Mouse (Mus musculus): Measurements from ENCODE around the gene Hnrnpdl. TPM values are rescaled to one million over a fixed set of nuclear protein-coding genes. Genes with fewer than 3 reads are reported as not detected.

Gene Hnrnpdl
- polyA plus RNA-seq, 1 experiment: 13.3 TPM

DNA sequence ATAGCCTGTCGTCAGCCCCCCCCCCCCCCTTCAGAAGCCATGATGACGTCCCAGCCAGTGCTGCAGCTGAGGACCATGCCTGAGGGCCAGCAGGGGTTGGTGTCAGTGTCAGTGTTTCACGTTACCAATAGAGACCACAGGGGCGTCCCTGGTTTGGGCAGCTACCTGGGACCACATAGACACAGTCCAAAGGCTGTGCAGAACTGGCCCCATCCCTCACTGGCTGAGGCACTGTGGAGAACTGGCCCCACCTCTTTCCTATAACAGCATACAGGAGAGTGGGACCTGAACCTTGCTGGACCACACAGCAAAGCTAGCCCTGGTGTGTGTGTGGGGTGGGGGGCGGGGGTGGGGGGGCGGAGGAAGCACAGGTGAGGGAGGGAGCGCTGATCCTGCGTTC is 39.0 kb downstream of the Hnrnpdl start:
- no peaks in the 10 kb centered on the region; the same call in 1 of the 2 replicates for H3K36me3 ChIP-seq (ENCODE audit: control insufficient read depth)
- peaks cover 21% of the 10 kb centered on the region for H3K4me1 ChIP-seq (ENCODE audit: control insufficient read depth)
- H3K4me3 ChIP-seq (replicated peaks): no peak overlapping the region
- TF ChIP-seq GATA1 (IDR thresholded peaks at IDR 0.05; ENCODE audit: low read length): no peak
- TF ChIP-seq TAL1 (IDR thresholded peaks at IDR 0.05; ENCODE audit: low read length): no peak
- peaks cover 3% of the 10 kb centered on the region for H3K9me3 ChIP-seq (ENCODE audit: control insufficient read depth, low read length)
- no peaks in the 10 kb centered on the region for H3K27me3 ChIP-seq (ENCODE audit: control insufficient read depth)

DNA sequence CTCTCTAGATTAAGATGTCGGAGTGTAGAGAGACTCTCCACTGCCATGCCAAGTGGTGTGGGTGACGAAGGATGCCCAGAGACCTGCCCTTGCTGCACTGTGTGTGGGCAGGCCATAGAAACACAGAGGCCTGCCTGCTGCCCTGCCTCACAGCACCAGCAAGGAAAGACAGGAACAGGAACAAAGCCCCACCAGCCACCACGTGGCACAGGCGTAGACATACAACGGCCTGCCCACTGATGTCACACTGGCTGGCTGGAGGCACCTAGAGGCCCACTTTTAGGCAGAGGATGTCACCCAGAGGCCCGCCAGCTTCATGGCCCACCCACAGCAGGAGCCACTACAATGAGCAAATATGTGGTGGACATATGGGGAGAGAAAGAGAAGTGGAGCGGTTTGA is 39.4 kb downstream of the Hnrnpdl start:
- TF ChIP-seq TAL1 (IDR thresholded peaks at IDR 0.05; ENCODE audit: low read length) (no peak), GATA1 (IDR thresholded peaks at IDR 0.05; ENCODE audit: low read length) (no peak)
- Histone ChIP-seq H3K9me3 (ENCODE audit: control insufficient read depth, low read length) (peaks cover 3% of the 10 kb centered on the region), H3K27me3 (ENCODE audit: control insufficient read depth) (no peaks in the 10 kb centered on the region), H3K36me3 (ENCODE audit: control insufficient read depth) (no peaks in the 10 kb centered on the region; the same call in 1 of the 2 replicates), H3K4me3 (replicated peaks) (no peak overlapping the region), H3K4me1 (ENCODE audit: control insufficient read depth) (peaks cover 17% of the 10 kb centered on the region)

DNA sequence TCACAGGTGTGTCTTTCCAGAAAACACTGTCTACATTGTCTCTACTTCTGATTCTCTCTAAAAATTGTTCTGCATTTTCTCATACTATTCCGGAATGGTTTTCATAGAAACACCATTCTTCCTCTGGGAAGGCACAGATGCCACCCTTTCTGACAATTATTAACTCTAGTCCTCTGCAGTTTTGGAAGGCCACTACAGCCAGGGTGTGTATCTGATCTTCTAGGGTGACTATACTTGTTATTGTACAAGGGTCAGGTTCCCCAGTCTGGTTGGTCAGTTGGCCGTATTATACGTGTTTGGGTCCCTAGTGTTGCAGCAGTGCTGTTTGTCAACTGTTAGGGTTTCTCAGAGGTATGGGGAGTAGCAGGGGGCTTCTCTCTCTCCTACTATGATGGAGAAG is 44.8 kb downstream of the Hnrnpdl start:
- Histone ChIP-seq H3K4me1 (ENCODE audit: control insufficient read depth) (no peaks in the 10 kb centered on the region), H3K27me3 (ENCODE audit: control insufficient read depth) (no peaks in the 10 kb centered on the region), H3K9me3 (ENCODE audit: control insufficient read depth, low read length) (no peaks in the 10 kb centered on the region), H3K36me3 (ENCODE audit: control insufficient read depth) (no peaks in the 10 kb centered on the region), H3K4me3 (replicated peaks) (no peak overlapping the region)
- TF ChIP-seq TAL1 (IDR thresholded peaks at IDR 0.05; ENCODE audit: low read length): no peak
- no peak for TF ChIP-seq GATA1 (IDR thresholded peaks at IDR 0.05; ENCODE audit: low read length)

GRCm38 (mm10) chr5:99994166-99994565 is 45.3 kb downstream of the Hnrnpdl start:
- no peaks in the 10 kb centered on the region for H3K36me3 ChIP-seq (ENCODE audit: control insufficient read depth)
- no peaks in the 10 kb centered on the region for H3K9me3 ChIP-seq (ENCODE audit: control insufficient read depth, low read length)
- no peaks in the 10 kb centered on the region for H3K27me3 ChIP-seq (ENCODE audit: control insufficient read depth)
- H3K4me1 ChIP-seq (ENCODE audit: control insufficient read depth): no peaks in the 10 kb centered on the region
- no peak for TF ChIP-seq GATA1 (IDR thresholded peaks at IDR 0.05; ENCODE audit: low read length)
- no peak for TF ChIP-seq TAL1 (IDR thresholded peaks at IDR 0.05; ENCODE audit: low read length)
- no peak overlapping the region for H3K4me3 ChIP-seq (replicated peaks)

Other genes starting within 250 kb of the Hnrnpdl start
- not detected in 2 replicates for gene Vamp9, start 133.4 kb downstream of the Hnrnpdl start, polyA plus RNA-seq (2012)
- 47.2 and 60.2 TPM in 2 replicates for gene Hnrnpd, start 60.7 kb downstream of the Hnrnpdl start, polyA plus RNA-seq (2012)
- 1.8 and 1.9 TPM in 2 replicates for gene 4930524J08Rik, start 60.6 kb downstream of the Hnrnpdl start, polyA plus RNA-seq (2012)
- 0.43 and 0.55 TPM in 2 replicates for gene Enoph1, start 321 bp upstream of the Hnrnpdl start, polyA plus RNA-seq (2012)
- gene Tmem150c, start 120.1 kb upstream of the Hnrnpdl start, polyA plus RNA-seq (2012): not detected in 2 replicates